Comparison of ENCODE assay signal across 13 mouse cellular contexts in genomic region chr19:7083035-7083794, GRCm38 (mm10). TPM values are rescaled to one million over a fixed set of nuclear protein-coding genes. Genes with fewer than 3 reads are reported as not detected.
A peak's percentile ranks its signal among the peaks of the same experiment; 100 is the strongest.
DNase-seq lines count a peak whose midpoint lies in the region; ATAC-seq and TF ChIP-seq lines count a peak whose summit lies in the region.
"Had no signal": no experiment of that assay in that cellular context is flagged by ENCODE, and none has a peak within 500 bp of the region (broad histone marks: within the 10 kb centered on the region; RNA-seq: fewer than 3 reads in every experiment).

No protein-coding gene starts in this region.

- intact Hi-C loops in left cerebral cortex, postnatal 10 days (cut with DNase I), result no loop called here

- DNase-seq in left cerebral cortex, adult 18-20 months (ENCODE audit: low spot score in 2 of 2), result peak; percentile 57 to 67
- DNase-seq in left cerebral cortex, postnatal 10 days (ENCODE audit: extremely low spot score in 1 of 2, low spot score in 2 of 2), result no peak
- peak; percentile 57 for DNase-seq in hindbrain, postnatal 0 days (ENCODE audit: low spot score)
- peak; percentile 71 for DNase-seq in retina, embryonic 14.5 days (ENCODE audit: low spot score)
- DNase-seq in gastrocnemius, postnatal 25 days, result no peak
- DNase-seq in lung, adult 18-20 months, result no peak
- no peak for DNase-seq in thymus, postnatal 4 days
- DNase-seq: adrenal gland, adult 2 months; gastrocnemius, postnatal 14 days had no signal

- WGBS in forebrain, embryonic 12.5 days, result 15% methylated on average over 14 of the region's 14 CpGs
- WGBS in hindbrain, postnatal 0 days, result 25% methylated on average over 14 of the region's 14 CpGs

- H3K9me3 ChIP-seq in forebrain, embryonic 12.5 days, result no peaks in the 10 kb centered on the region
- no peaks in the 10 kb centered on the region for H3K9me3 ChIP-seq in hindbrain, postnatal 0 days (ENCODE audit: low read length)
- H3K9me3 ChIP-seq: intestine, embryonic 15.5 days; limb, embryonic 15.5 days had no signal

- peaks cover 23% of the 10 kb centered on the region; the same call in 1 of the 2 replicates for H3K27me3 ChIP-seq in forebrain, embryonic 12.5 days
- no peaks in the 10 kb centered on the region for H3K27me3 ChIP-seq in hindbrain, postnatal 0 days (ENCODE audit: insufficient read depth, low read length)

- no peak overlapping the region for H3K4me3 ChIP-seq in forebrain, embryonic 12.5 days (replicated peaks)
- no peak overlapping the region for H3K4me3 ChIP-seq in hindbrain, postnatal 0 days (ENCODE audit: low read length)
- H3K4me3 ChIP-seq: intestine, embryonic 15.5 days; limb, embryonic 15.5 days had no signal

- no peaks in the 10 kb centered on the region for H3K36me3 ChIP-seq in forebrain, embryonic 12.5 days (replicated peaks)
- H3K36me3 ChIP-seq in hindbrain, postnatal 0 days (ENCODE audit: insufficient read depth, low read length), result no peaks in the 10 kb centered on the region
- H3K36me3 ChIP-seq: intestine, embryonic 15.5 days; limb, embryonic 15.5 days had no signal

- peaks cover 50% of the 10 kb centered on the region for H3K4me1 ChIP-seq in forebrain, embryonic 12.5 days
- H3K4me1 ChIP-seq in hindbrain, postnatal 0 days (ENCODE audit: insufficient read depth, low read length), result peaks cover 20% of the 10 kb centered on the region
- H3K4me1 ChIP-seq: intestine, embryonic 15.5 days had no signal

- peak overlapping the region; percentile 81 for H3K27ac ChIP-seq in forebrain, embryonic 12.5 days
- H3K27ac ChIP-seq in hindbrain, postnatal 0 days, result no peak overlapping the region; the same call in 1 of the 2 replicates
- H3K27ac ChIP-seq: intestine, embryonic 15.5 days; limb, embryonic 15.5 days had no signal

- H3K4me2 ChIP-seq in forebrain, embryonic 12.5 days, result 0 out of 2 replicates have a peak overlapping the region, but pooled peaks have one; percentile 6
- H3K4me2 ChIP-seq in hindbrain, postnatal 0 days (ENCODE audit: low read depth, low read length), result no peak overlapping the region
- H3K4me2 ChIP-seq: intestine, embryonic 15.5 days; limb, embryonic 15.5 days had no signal

- peak; percentile 82 for ATAC-seq in forebrain, embryonic 12.5 days (ENCODE audit: low FRiP score)
- ATAC-seq in hindbrain, postnatal 0 days, result peak; percentile 33
- ATAC-seq: intestine, embryonic 15.5 days had no signal

- no peak overlapping the region for H3K9ac ChIP-seq in forebrain, embryonic 12.5 days
- H3K9ac ChIP-seq in hindbrain, postnatal 0 days (replicated peaks; ENCODE audit: low read length), result no peak overlapping the region
- H3K9ac ChIP-seq: intestine, embryonic 15.5 days; limb, embryonic 15.5 days had no signal

- TF ChIP-seq CTCF in hindbrain, postnatal 0 days (IDR thresholded peaks at IDR 0.05; ENCODE audit: low read depth), result no peak

RNA-seq across cellular contexts. Expression of gene Flrt1, which starts 22.3 kb away (rescaled TPM):
- 10 to 100 TPM; 40.9 to 42.8 TPM for total RNA-seq in left cerebral cortex, adult 18-20 months (2021)
- total RNA-seq in left cerebral cortex, postnatal 10 days (2021), result 10 to 100 TPM; 23.0 to 26.0 TPM
- polyA plus RNA-seq in forebrain, embryonic 12.5 days (2016; fragmentation: Nextera tagmentation; extraction: Ambion mirVana), result 7.3 and 8.0 TPM in 2 replicates
- 8.4 and 10.1 TPM in 2 replicates for total RNA-seq in hindbrain, postnatal 0 days (2014; rRNA removed)
- 7.8 and 8.1 TPM in 2 replicates for polyA plus RNA-seq in hindbrain, postnatal 0 days (2015; fragmentation: Nextera tagmentation; extraction: Ambion mirVana)
- under 1 TPM; 0.31 to 0.35 TPM for total RNA-seq in gastrocnemius, postnatal 25 days (2021)
- total RNA-seq: common myeloid progenitor, adult 5-6 weeks had no signal

RNA-seq across cellular contexts. Expression of gene Macrod1, which starts 26.6 kb away (rescaled TPM):
- total RNA-seq in left cerebral cortex, adult 18-20 months (2021), result 10 to 100 TPM; 15.0 to 16.6 TPM
- total RNA-seq in left cerebral cortex, postnatal 10 days (2021), result 1 to 10 TPM; 8.0 to 8.9 TPM
- 4.4 and 5.3 TPM in 2 replicates for polyA plus RNA-seq in forebrain, embryonic 12.5 days (2016; fragmentation: Nextera tagmentation; extraction: Ambion mirVana)
- total RNA-seq in hindbrain, postnatal 0 days (2014; rRNA removed), result 4.8 and 9.5 TPM in 2 replicates
- polyA plus RNA-seq in hindbrain, postnatal 0 days (2015; fragmentation: Nextera tagmentation; extraction: Ambion mirVana), result 6.5 and 6.7 TPM in 2 replicates
- total RNA-seq in gastrocnemius, postnatal 25 days (2021), result 100 to 1,000 TPM; 227 to 252 TPM

RNA-seq across cellular contexts. Expression of gene Stip1, which starts 43.4 kb away (rescaled TPM):
- total RNA-seq in left cerebral cortex, adult 18-20 months (2021), result 100 to 1,000 TPM; 211 to 217 TPM
- 100 to 1,000 TPM; 136 TPM for total RNA-seq in left cerebral cortex, postnatal 10 days (2021)
- polyA plus RNA-seq in forebrain, embryonic 12.5 days (2016; fragmentation: Nextera tagmentation; extraction: Ambion mirVana), result 324 and 357 TPM in 2 replicates
- 87.3 and 89.0 TPM in 2 replicates for total RNA-seq in hindbrain, postnatal 0 days (2014; rRNA removed)
- polyA plus RNA-seq in hindbrain, postnatal 0 days (2015; fragmentation: Nextera tagmentation; extraction: Ambion mirVana), result 146 and 151 TPM in 2 replicates
- total RNA-seq in gastrocnemius, postnatal 25 days (2021), result 10 to 100 TPM; 86.5 to 95.6 TPM

Comparison
In these comparisons a context has a peak if more than half of its experiments do, and no peak if none do; other contexts are left out.
1. DNase-seq: peak in left cerebral cortex, adult 18-20 months (2 of 2), hindbrain, postnatal 0 days (single experiment) and retina, embryonic 14.5 days (single experiment); none in left cerebral cortex, postnatal 10 days (0 of 2), gastrocnemius, postnatal 25 days (single experiment), lung, adult 18-20 months (0 of 2) and thymus, postnatal 4 days (single experiment).
2. RNA of gene Macrod1, which starts 26.6 kb away (total RNA-seq): 227 to 252 TPM in gastrocnemius, postnatal 25 days; 15.0 to 16.6 TPM in left cerebral cortex, adult 18-20 months, 8.0 to 8.9 TPM in left cerebral cortex, postnatal 10 days and 4.8 to 9.5 TPM in hindbrain, postnatal 0 days; every median in the first group is over 10 times any median in the second.